Mouse (Mus musculus): ENCODE data around the gene Mrps35.

DNA sequence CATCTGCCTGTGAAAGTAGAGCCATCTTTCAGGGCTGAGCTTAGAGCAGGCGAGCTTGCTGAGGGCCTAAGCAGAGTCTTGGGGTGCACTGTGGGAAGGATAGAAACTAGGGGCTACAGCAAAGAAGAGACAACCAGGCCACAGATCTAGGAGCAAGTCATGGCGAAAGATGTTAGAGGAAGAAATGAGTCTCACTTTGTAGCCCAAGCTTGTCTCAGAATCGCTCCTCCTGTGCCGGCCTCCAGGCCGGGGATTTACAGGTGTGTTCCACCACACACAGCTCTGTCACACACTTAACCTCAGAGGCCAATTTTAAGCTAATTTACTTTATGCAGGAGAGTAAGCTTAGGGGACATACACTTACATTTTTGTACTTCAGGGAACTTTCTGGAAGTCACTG lies 24.2 kb upstream of the Mrps35 start:
- no peak for TF ChIP-seq CTCF (IDR thresholded peaks at IDR 0.05; ENCODE audit: low read depth)
- TF ChIP-seq EP300 (IDR thresholded peaks at IDR 0.05; ENCODE audit: low read depth) = no peak
